In genomic region chr11:113737553-113737854, GRCm38 (mm10) we compare ENCODE assay signal across 32 mouse cellular contexts. TPM values are rescaled to one million over a fixed set of nuclear protein-coding genes. Genes with fewer than 3 reads are reported as not detected.
DNase-seq lines count a peak whose midpoint lies in the region; ATAC-seq and TF ChIP-seq lines count a peak whose summit lies in the region.
"Had no signal": no experiment of that assay in that cellular context is flagged by ENCODE, and none has a peak within 500 bp of the region (broad histone marks: within the 10 kb centered on the region; RNA-seq: fewer than 3 reads in every experiment).

No protein-coding gene starts in this region.

- no peak for TF ChIP-seq CTCF in kidney, adult 2 months (conservative IDR thresholded peaks at IDR 0.05; ENCODE audit: insufficient read depth, insufficient read length, low read depth, low read length)
- TF ChIP-seq CTCF in lung, postnatal 0 days (IDR thresholded peaks at IDR 0.05), result no peak

- no peak overlapping the region for H3K4me3 ChIP-seq in kidney, adult 2 months (ENCODE audit: insufficient read depth, low read depth, low read length)
- H3K4me3 ChIP-seq in kidney, embryonic 16.5 days (ENCODE audit: low read length), result no peak overlapping the region
- no peak overlapping the region for H3K4me3 ChIP-seq in lung, postnatal 0 days (ENCODE audit: low read depth, low read length)
- no peak overlapping the region for H3K4me3 ChIP-seq in macrophage (ENCODE audit: inconsistent target)
- H3K4me3 ChIP-seq: left cerebral cortex, adult 2 months; limb, embryonic 12.5 days; midbrain, embryonic 12.5 days; myocyte; neural tube, embryonic 12.5 days had no signal

- DNase-seq in kidney, adult 2 months, result peak; percentile 38
- DNase-seq in lung, postnatal 0 days (ENCODE audit: low spot score), result peak; percentile 59
- no peak for DNase-seq in lung, postnatal 25 days (ENCODE audit: low spot score)
- DNase-seq in Muller cell, postnatal 12 days (ENCODE audit: inconsistent ontology term), result peak; percentile 23
- DNase-seq in frontal cortex, postnatal 25 days (ENCODE audit: low spot score in 2 of 2), result no peak
- DNase-seq: adrenal gland, postnatal 25 days; cerebellum, adult 8-10 months; cerebellum, postnatal 25 days; heart, postnatal 14 days; kidney, adult 18-20 months; lung, embryonic 14.5 days; right cerebral cortex, adult 18-20 months; spleen, adult 18-20 months; thymus, adult 18-20 months; thymus, postnatal 25 days had no signal

- no peaks in the 10 kb centered on the region for H3K9me3 ChIP-seq in kidney, embryonic 16.5 days (ENCODE audit: low read length)
- H3K9me3 ChIP-seq in lung, postnatal 0 days (ENCODE audit: low read length), result no peaks in the 10 kb centered on the region
- H3K9me3 ChIP-seq: limb, embryonic 12.5 days; midbrain, embryonic 12.5 days; neural tube, embryonic 12.5 days had no signal

- no peaks in the 10 kb centered on the region for H3K27me3 ChIP-seq in kidney, adult 2 months (replicated peaks; ENCODE audit: control insufficient read depth, insufficient read depth, low read length)
- H3K27me3 ChIP-seq in kidney, embryonic 16.5 days (ENCODE audit: insufficient read depth, low read length), result no peaks in the 10 kb centered on the region
- H3K27me3 ChIP-seq in lung, postnatal 0 days (replicated peaks; ENCODE audit: insufficient read depth, low read length), result no peaks in the 10 kb centered on the region
- H3K27me3 ChIP-seq: limb, embryonic 12.5 days; midbrain, embryonic 12.5 days; neural tube, embryonic 12.5 days had no signal

- ATAC-seq in kidney, embryonic 16.5 days (ENCODE audit: low FRiP score, low TSS enrichment), result no peak
- no peak for ATAC-seq in lung, postnatal 0 days
- ATAC-seq: forebrain, embryonic 14.5 days; hindbrain, embryonic 16.5 days had no signal

- H3K79me2 ChIP-seq in macrophage (ENCODE audit: inconsistent target), result peaks cover 100% of the 10 kb centered on the region

- H3K27ac ChIP-seq in kidney, adult 2 months (ENCODE audit: insufficient read depth, low read depth, low read length), result no peak overlapping the region
- no peak overlapping the region for H3K27ac ChIP-seq in kidney, embryonic 16.5 days (ENCODE audit: low read length)
- H3K27ac ChIP-seq in lung, postnatal 0 days (ENCODE audit: low read length), result 0 out of 2 replicates have a peak overlapping the region, but pooled peaks have one; percentile 26
- H3K27ac ChIP-seq in macrophage, result 0 out of 2 replicates have a peak overlapping the region, but pooled peaks have one; percentile 10
- H3K27ac ChIP-seq: kidney, postnatal 0 days; left cerebral cortex, adult 2 months; limb, embryonic 12.5 days; midbrain, embryonic 12.5 days; neural tube, embryonic 12.5 days; stomach, postnatal 0 days had no signal

- 69% methylated on average over 3 of the region's 3 CpGs for WGBS in kidney, adult 2 months
- 65% methylated on average over 3 of the region's 3 CpGs for WGBS in kidney, embryonic 16.5 days
- WGBS in lung, postnatal 0 days, result 27% methylated on average over 3 of the region's 3 CpGs
- 26% methylated on average over 3 of the region's 3 CpGs for WGBS in macrophage (ENCODE audit: missing documents)

- peaks cover 50% of the 10 kb centered on the region for H3K4me1 ChIP-seq in kidney, adult 2 months (ENCODE audit: control insufficient read depth, insufficient read depth, low read length)
- H3K4me1 ChIP-seq in kidney, embryonic 16.5 days (ENCODE audit: insufficient read depth, low read length), result peaks cover 69% of the 10 kb centered on the region
- H3K4me1 ChIP-seq in lung, postnatal 0 days (ENCODE audit: insufficient read depth, low read depth, low read length), result peaks cover 62% of the 10 kb centered on the region

- TF ChIP-seq EP300 in lung, postnatal 0 days (IDR thresholded peaks at IDR 0.05), result 0 out of 2 replicates have a peak, but pooled peaks have one; percentile 35

- no peaks in the 10 kb centered on the region for H3K36me3 ChIP-seq in kidney, adult 2 months (ENCODE audit: control insufficient read depth, insufficient read depth, low read length)
- 0 out of 2 replicates have a peak, but pooled peaks cover 5% of the 10 kb centered on the region for H3K36me3 ChIP-seq in kidney, embryonic 16.5 days (ENCODE audit: insufficient read depth, low read length)
- no peaks in the 10 kb centered on the region for H3K36me3 ChIP-seq in lung, postnatal 0 days (ENCODE audit: insufficient read depth, low read length)
- no peaks in the 10 kb centered on the region for H3K36me3 ChIP-seq in macrophage (ENCODE audit: inconsistent target)

- no peak for TF ChIP-seq POLR2A in kidney, adult 2 months (IDR thresholded peaks at IDR 0.05; ENCODE audit: low read depth, low read length)

- no peak overlapping the region for H3K9ac ChIP-seq in kidney, embryonic 16.5 days (replicated peaks; ENCODE audit: low read length)
- H3K9ac ChIP-seq in lung, postnatal 0 days (replicated peaks; ENCODE audit: low read depth), result no peak overlapping the region
- H3K9ac ChIP-seq: limb, embryonic 12.5 days; lung, embryonic 14.5 days; midbrain, embryonic 12.5 days; neural tube, embryonic 12.5 days had no signal

- no peak overlapping the region for H3K4me2 ChIP-seq in kidney, embryonic 16.5 days (replicated peaks; ENCODE audit: low read depth, low read length)
- no peak overlapping the region for H3K4me2 ChIP-seq in lung, postnatal 0 days (replicated peaks; ENCODE audit: low read depth, low read length)
- H3K4me2 ChIP-seq: limb, embryonic 12.5 days; liver, embryonic 11.5 days; lung, embryonic 14.5 days; midbrain, embryonic 12.5 days; neural tube, embryonic 12.5 days had no signal

RNA-seq across cellular contexts. Expression of gene Cdc42ep4, which starts 14.2 kb away (rescaled TPM):
- 18.0 and 18.2 TPM in 2 replicates for polyA plus RNA-seq in kidney, adult 2 months (2012; rRNA removed)
- polyA plus RNA-seq in kidney, embryonic 16.5 days (2015; fragmentation: Nextera tagmentation; extraction: Ambion mirVana), result 73.9 and 74.5 TPM in 2 replicates
- 92.8 and 116 TPM in 2 replicates for polyA plus RNA-seq in lung, postnatal 0 days (2015; fragmentation: Nextera tagmentation; extraction: Ambion mirVana)
- total RNA-seq in macrophage (2018; cell fraction: chromatin; rRNA removed), result 100 to 1,000 TPM in 6 of 26 experiments, 10 to 100 TPM in 14, 1 to 10 TPM in 6; 5.0 to 155 (median 36.6) TPM
- total RNA-seq in macrophage (2018; cell fraction: cytosol; rRNA removed), result 100 to 1,000 TPM in 7 of 26 experiments, 10 to 100 TPM in 19; 17.2 to 237 (median 26.6) TPM
- total RNA-seq in macrophage (2018; cell fraction: nucleus; rRNA removed), result 100 to 1,000 TPM in 8 of 26 experiments, 10 to 100 TPM in 18; 15.6 to 179 (median 63.8) TPM
- 6.8 to 16.9 TPM (median 13.4 TPM) in 3 replicates for polyA plus RNA-seq in macrophage (2018)

RNA-seq across cellular contexts. Expression of gene Cpsf4l, which starts 27.7 kb away (rescaled TPM):
- 8.9 and 9.0 TPM in 2 replicates for polyA plus RNA-seq in kidney, adult 2 months (2012; rRNA removed)
- polyA plus RNA-seq in kidney, embryonic 16.5 days (2015; fragmentation: Nextera tagmentation; extraction: Ambion mirVana), result 1.3 and 1.4 TPM in 2 replicates
- 0.17 and 0.25 TPM in 2 replicates for polyA plus RNA-seq in lung, postnatal 0 days (2015; fragmentation: Nextera tagmentation; extraction: Ambion mirVana)
- total RNA-seq in macrophage (2018; cell fraction: chromatin; rRNA removed), result 1 to 10 TPM in 1 of 26 experiments, under 1 TPM in 1, not detected in 24; 0.94 to 1.3 TPM
- total RNA-seq in macrophage (2018; cell fraction: cytosol; rRNA removed), result not detected
- 1 to 10 TPM in 1 of 26 experiments, under 1 TPM in 2, not detected in 23; 0.40 to 1.6 (median 0.46) TPM for total RNA-seq in macrophage (2018; cell fraction: nucleus; rRNA removed)
- not detected in 3 replicates for polyA plus RNA-seq in macrophage (2018)
- total RNA-seq: gastrocnemius, adult 18-20 months; gastrocnemius, postnatal 4 days; heart, adult 8-10 months; layer of hippocampus, postnatal 14 days; left cerebral cortex, adult 2 months; megakaryocyte progenitor cell, adult 5-6 weeks had no signal
- polyA plus RNA-seq: forebrain, embryonic 14.5 days had no signal

RNA-seq across cellular contexts. Expression of gene D11Wsu47e, which starts 53.3 kb away (rescaled TPM):
- 7.6 and 7.8 TPM in 2 replicates for polyA plus RNA-seq in kidney, adult 2 months (2012; rRNA removed)
- 23.7 and 27.6 TPM in 2 replicates for polyA plus RNA-seq in kidney, embryonic 16.5 days (2015; fragmentation: Nextera tagmentation; extraction: Ambion mirVana)
- 10.3 and 11.9 TPM in 2 replicates for polyA plus RNA-seq in lung, postnatal 0 days (2015; fragmentation: Nextera tagmentation; extraction: Ambion mirVana)
- total RNA-seq in macrophage (2018; cell fraction: chromatin; rRNA removed), result 10 to 100 TPM; 11.0 to 52.3 (median 24.4) TPM
- total RNA-seq in macrophage (2018; cell fraction: cytosol; rRNA removed), result 10 to 100 TPM in 8 of 26 experiments, 1 to 10 TPM in 18; 3.6 to 12.4 (median 8.7) TPM
- total RNA-seq in macrophage (2018; cell fraction: nucleus; rRNA removed), result 10 to 100 TPM in 25 of 26 experiments, 1 to 10 TPM in 1; 7.3 to 36.6 (median 16.2) TPM
- polyA plus RNA-seq in macrophage (2018), result 8.5 to 11.5 TPM (median 8.9 TPM) in 3 replicates

RNA-seq across cellular contexts. Expression of gene Fam104a, which starts 53.5 kb away (rescaled TPM):
- 24.6 and 25.8 TPM in 2 replicates for polyA plus RNA-seq in kidney, adult 2 months (2012; rRNA removed)
- polyA plus RNA-seq in kidney, embryonic 16.5 days (2015; fragmentation: Nextera tagmentation; extraction: Ambion mirVana), result 43.8 and 45.7 TPM in 2 replicates
- polyA plus RNA-seq in lung, postnatal 0 days (2015; fragmentation: Nextera tagmentation; extraction: Ambion mirVana), result 41.3 and 44.1 TPM in 2 replicates
- total RNA-seq in macrophage (2018; cell fraction: chromatin; rRNA removed), result 10 to 100 TPM in 18 of 26 experiments, 1 to 10 TPM in 8; 7.6 to 20.0 (median 12.4) TPM
- total RNA-seq in macrophage (2018; cell fraction: cytosol; rRNA removed), result 10 to 100 TPM; 26.2 to 38.3 (median 34.2) TPM
- 10 to 100 TPM in 25 of 26 experiments, 1 to 10 TPM in 1; 8.3 to 23.7 (median 15.9) TPM for total RNA-seq in macrophage (2018; cell fraction: nucleus; rRNA removed)
- 25.4 to 31.8 TPM (median 29.8 TPM) in 3 replicates for polyA plus RNA-seq in macrophage (2018)

Comparison
In these comparisons a context has a peak if more than half of its experiments do, and no peak if none do; other contexts are left out.
1. DNase-seq: peak in kidney, adult 2 months (single experiment), lung, postnatal 0 days (single experiment) and Muller cell, postnatal 12 days (single experiment); none in lung, postnatal 25 days (single experiment) and frontal cortex, postnatal 25 days (0 of 2).
2. H3K27ac ChIP-seq: peak in lung, postnatal 0 days (single experiment) and macrophage (single experiment); none in kidney, adult 2 months (single experiment) and kidney, embryonic 16.5 days (single experiment).